Mouse (Mus musculus): ENCODE data around the gene Xab2. TPM values are rescaled to one million over a fixed set of nuclear protein-coding genes. Genes with fewer than 3 reads are reported as not detected.

Gene Xab2
- total RNA-seq (2022), result 10 to 100 TPM; 13.8 to 18.5 (median 16.2) TPM

- DNase-seq (ENCODE audit: low spot score), result peak; percentile 100
These were observed at the start of gene Xab2, which contains the start of gene Pet100 for GRCm38 (mm10) chr8:3621199-3621970. TSS of gene Xab2 (minus strand) at chr8:3621316. TSS of gene Pet100 (plus strand) at chr8:3621548.

DNA sequence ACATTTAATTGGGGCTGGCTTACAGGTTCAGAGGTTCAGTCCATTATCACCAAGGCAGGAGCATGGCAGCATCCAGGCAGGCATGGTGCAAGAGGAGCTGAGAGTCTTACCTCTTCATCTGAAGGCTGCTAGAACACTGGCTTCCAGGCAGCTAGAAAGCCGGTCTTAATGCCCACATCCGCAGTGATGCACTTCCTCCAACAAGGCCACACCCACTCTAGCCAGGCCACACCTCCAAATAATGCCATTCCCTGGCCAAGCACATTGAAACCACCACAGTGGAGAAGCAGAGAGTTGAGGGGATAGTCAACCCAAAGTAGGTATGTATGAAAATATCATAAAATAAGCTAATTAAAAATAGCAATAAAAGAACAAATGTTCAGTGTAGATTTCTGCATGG lies 49.3 kb upstream of the Xab2 start:
- DNase-seq (ENCODE audit: low spot score), result no peak

GRCm38 (mm10) chr8:3665507-3665906 lies 44.4 kb upstream of the Xab2 start, which contains the start of gene Mcemp1:
TSS of gene Mcemp1 (plus strand) at chr8:3665754.
- no peak for DNase-seq (ENCODE audit: low spot score)

- no peak for DNase-seq (ENCODE audit: low spot score)
These were observed 43.3 kb upstream of the Xab2 start for GRCm38 (mm10) chr8:3664405-3664804.

DNA sequence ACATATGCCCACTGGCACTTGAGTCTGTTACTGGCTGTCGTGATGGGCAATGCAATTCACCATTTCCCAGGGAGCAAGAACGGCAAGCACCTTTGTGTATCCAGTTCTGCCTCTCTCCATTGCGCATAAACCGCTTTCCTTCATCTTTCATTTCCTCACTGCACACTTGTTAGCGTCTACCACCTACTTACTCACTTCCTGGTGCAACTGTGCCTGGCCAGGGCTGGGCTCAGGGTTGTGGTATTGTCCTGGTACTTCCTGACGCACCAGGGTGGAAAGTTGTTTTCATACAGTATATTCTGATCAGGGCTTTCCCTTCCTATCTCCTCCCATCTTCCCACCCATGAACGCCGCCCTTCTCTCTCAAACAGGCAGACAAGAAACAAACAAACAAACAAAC lies 39.8 kb upstream of the Xab2 start:
- DNase-seq (ENCODE audit: low spot score), result no peak

- DNase-seq (ENCODE audit: low spot score), result no peak
These were observed 35.7 kb upstream of the Xab2 start for GRCm38 (mm10) chr8:3656725-3657381.

GRCm38 (mm10) chr8:3655526-3655925 lies 34.4 kb upstream of the Xab2 start, which contains the start of gene Retn:
TSS of gene Retn (plus strand) at chr8:3655770.
- DNase-seq (ENCODE audit: low spot score), result no peak

- DNase-seq (ENCODE audit: low spot score), result no peak
These were observed 33.8 kb upstream of the Xab2 start for GRCm38 (mm10) chr8:3654726-3655508.

DNA sequence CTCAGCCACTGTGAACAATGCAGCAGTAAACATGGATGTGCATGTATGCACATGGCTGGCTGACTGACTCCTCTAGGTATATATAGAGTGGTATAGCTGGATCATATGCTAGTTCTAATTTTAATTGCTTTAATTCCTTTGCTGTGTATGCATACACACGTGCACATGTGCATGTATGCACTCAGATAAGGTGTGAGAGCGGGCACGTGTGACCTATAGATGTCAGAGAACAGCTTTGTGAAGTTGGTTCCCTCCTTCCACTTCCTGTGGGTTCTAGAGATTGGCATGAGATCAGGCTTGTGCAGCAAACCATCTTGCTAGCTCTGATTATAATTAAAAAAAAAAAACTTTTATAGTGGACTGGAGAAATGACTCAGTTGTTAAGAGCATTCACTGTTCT lies 31.7 kb upstream of the Xab2 start:
- DNase-seq (ENCODE audit: low spot score), result no peak

DNA sequence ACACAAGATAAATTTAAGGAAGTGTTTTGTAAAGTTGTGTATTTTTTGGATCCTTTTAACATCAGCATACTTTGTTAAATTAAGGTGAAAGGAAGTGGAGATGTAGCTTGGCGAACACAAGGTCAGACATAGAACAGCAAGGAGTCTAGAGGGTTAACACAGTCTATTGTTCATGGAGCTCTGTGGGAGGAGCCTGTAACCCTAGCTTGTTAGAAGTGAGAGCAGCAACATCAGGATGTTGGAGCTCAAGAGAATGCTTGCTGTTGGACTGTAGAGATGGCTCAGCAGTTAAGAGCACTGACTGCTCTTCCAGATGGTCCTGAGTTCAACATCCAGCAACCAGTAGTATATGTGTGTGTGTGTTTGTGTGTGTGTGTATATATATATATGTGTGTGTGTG lies 27.9 kb upstream of the Xab2 start:
- no peak for DNase-seq (ENCODE audit: low spot score)

GRCm38 (mm10) chr8:3648268-3648667 lies 27.2 kb upstream of the Xab2 start:
- no peak for DNase-seq (ENCODE audit: low spot score)

- no peak for DNase-seq (ENCODE audit: low spot score)
These were observed 26.4 kb upstream of the Xab2 start for GRCm38 (mm10) chr8:3647561-3647960.

GRCm38 (mm10) chr8:3646824-3647531 lies 25.9 kb upstream of the Xab2 start:
- DNase-seq (ENCODE audit: low spot score), result no peak

DNA sequence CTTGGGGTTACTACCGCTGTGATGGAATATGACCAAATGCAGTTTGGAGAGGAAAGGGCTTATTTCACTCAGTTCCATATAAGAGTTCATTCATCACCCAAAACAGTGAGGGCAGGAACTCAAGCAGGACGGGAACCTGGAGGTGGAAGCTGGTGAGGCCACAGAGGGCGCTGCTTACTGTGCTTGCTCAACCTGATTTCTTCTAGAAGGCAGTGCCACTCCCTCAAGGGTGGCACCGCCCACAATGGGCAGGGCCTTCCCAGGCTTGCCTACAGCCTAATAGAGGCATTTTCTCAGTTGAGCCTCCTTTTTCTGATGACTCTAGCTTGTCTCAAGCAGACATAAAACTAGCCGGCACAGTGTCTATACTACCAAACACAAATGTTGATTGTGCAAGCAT lies 24.7 kb upstream of the Xab2 start:
- no peak for DNase-seq (ENCODE audit: low spot score)

GRCm38 (mm10) chr8:3631478-3631875 lies 10.4 kb upstream of the Xab2 start:
- DNase-seq (ENCODE audit: low spot score), result no peak

DNA sequence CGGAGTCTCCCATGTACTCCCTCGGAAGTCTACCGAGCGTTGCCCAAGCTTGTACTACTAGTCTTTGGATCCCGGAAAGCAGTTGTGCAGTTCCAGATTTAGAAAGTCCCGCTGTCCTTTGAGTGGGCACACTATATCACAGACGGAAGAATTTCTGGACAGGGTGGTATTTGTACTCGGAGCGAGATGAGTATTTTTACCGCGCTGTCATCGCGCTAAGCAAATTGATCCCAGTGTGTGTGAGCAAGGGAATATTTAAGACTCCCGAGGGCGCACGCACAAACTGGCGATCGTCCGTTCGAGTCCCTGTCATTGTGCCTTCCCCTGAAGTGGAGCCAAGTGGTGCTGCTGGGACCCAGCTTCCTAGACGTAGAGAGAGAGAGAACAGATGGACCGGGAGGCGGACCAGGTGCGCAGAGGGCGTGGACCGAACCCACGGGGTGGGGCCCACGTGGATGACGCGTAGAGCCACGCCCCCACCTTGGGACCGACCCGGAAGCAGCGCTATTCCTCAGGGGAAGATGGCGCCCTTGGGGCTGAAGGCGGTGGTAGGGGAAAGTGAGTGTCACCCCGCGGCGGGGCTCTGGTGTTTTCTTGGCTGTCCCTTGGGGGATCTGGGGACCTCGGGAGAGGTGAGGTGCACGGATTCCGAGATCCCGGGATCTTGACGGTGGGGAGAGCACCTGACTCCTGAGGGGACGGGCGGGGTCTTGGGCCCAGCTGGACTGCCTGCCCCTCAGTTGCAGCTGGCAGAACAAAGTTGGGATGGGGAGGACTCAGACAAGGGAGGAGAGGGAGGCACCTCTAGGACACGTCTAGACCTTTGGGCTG lies 9.7 kb upstream of the Xab2 start, which contains the start of gene Stxbp2:
TSS of gene Stxbp2 (plus strand) at position 309 of the 831 bp plus-strand sequence.
- no peak for DNase-seq (ENCODE audit: low spot score)

DNA sequence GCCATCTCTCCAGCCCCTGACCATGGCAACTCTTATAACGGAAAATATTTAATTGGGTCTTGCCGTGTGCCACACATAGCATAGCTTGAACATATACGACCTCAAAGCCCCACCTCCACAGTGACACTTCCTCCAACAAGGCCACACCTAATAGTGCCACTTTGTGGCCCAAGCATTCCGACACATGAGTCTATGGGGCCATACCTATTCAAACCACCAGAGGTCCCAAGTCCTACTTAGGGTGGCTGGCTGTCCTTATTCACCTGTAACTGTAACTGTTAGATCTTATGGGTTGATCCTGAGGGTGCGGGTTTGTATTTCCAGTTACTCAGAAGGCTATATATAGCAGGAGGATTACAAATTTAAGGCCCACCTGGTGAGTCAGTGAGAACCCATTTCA lies 6.9 kb upstream of the Xab2 start:
- DNase-seq (ENCODE audit: low spot score), result no peak

GRCm38 (mm10) chr8:3626971-3627370 lies 5.9 kb upstream of the Xab2 start:
- DNase-seq (ENCODE audit: low spot score), result no peak

DNA sequence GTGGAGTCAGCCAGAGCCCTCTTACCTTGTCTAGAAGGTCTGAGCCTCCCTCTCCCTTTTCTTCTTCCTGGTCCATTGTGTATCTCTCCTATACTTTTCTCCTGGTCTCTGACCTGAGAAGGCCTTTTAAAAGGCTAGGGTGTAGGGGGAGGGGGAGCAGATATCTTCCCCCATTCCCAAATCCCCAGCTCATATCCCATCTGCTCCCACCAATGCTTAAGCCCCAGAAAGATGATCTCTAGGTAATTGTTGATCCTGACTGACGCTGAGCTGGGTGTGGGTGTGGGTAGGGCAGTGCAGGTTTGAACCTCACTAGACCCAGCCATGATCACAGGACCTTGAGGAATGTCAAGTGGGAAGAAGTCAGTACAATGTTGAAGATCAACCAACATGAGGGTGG lies 4.3 kb upstream of the Xab2 start, which contains the start of gene Pcp2:
TSS of gene Pcp2 (minus strand) at position 101 of the 400 bp plus-strand sequence.
- no peak for DNase-seq (ENCODE audit: low spot score)

DNA sequence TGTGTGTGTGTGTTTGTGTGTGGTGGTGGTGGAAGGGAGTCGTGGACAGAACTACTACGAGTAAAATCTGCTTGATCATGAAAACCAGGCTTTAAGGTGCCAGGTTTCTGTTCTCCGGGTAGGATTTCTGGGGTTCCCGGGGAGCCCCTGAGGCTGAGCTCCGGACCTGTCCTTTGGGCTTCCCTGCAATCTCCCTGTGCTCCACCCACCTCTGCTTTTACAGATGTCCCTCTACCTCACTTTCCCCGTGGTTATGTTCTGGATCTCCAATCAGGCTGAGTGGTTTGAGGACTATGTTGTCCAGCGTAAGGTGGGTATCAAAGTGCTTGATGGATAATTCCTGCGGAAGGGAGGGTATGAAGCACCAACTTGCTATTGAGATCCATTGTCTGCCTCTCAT lies 1.0 kb upstream of the Xab2 start:
- DNase-seq (ENCODE audit: low spot score), result no peak

DNA sequence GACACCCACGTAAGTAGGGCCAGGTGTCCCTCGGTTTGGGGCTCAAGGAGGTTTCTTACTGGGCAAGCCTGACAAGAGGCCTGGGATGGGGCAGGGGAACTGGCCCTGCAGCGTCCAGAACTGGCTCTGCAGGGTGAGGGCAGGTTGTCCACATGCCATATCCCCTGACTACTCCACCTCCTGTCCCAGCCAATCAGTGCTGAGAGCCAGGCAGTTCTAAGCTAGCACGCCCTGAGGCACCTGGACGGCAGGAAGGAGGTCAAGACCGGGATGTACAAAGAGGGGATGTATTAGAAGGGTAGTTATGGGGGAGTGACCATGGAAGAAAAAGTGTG lies 11.3 kb downstream of the Xab2 start:
- no peak for DNase-seq (ENCODE audit: low spot score)
